7 mouse cellular contexts compared by ENCODE assay signal in genomic region chr16:55476544-55477208, GRCm38 (mm10).
DNase-seq lines count a peak whose midpoint lies in the region; ATAC-seq and TF ChIP-seq lines count a peak whose summit lies in the region.

No protein-coding gene starts in this region.

- TF ChIP-seq CTCF in kidney, adult 2 months (conservative IDR thresholded peaks at IDR 0.05; ENCODE audit: insufficient read depth, insufficient read length, low read depth, low read length) = peak; percentile 27; the same call in 1 of the 2 replicates
- peak; percentile 21; the same call in 1 of the 2 replicates for TF ChIP-seq CTCF in lung, adult 2 months (IDR thresholded peaks at IDR 0.05; ENCODE audit: insufficient read depth, low read length)

- no peak overlapping the region for H3K4me2 ChIP-seq in forebrain, embryonic 15.5 days (replicated peaks)

- peak; percentile 60 for ATAC-seq in forebrain, embryonic 15.5 days (replicated peaks)
- ATAC-seq in neutrophil, adult 5-6 weeks (ENCODE audit: extremely low read depth, insufficient number of reproducible peaks, low FRiP score, poor library complexity, severe bottlenecking) = peak; percentile 78; the same call in 1 of the 2 replicates

- no peaks in the 10 kb centered on the region for H3K36me3 ChIP-seq in forebrain, embryonic 15.5 days
- H3K36me3 ChIP-seq in kidney, adult 2 months (ENCODE audit: control insufficient read depth, insufficient read depth, low read length) = no peaks in the 10 kb centered on the region

- no peaks in the 10 kb centered on the region for H3K27me3 ChIP-seq in forebrain, embryonic 15.5 days
- no peaks in the 10 kb centered on the region for H3K27me3 ChIP-seq in kidney, adult 2 months (replicated peaks; ENCODE audit: control insufficient read depth, insufficient read depth, low read length)

- no peak overlapping the region for H3K9ac ChIP-seq in forebrain, embryonic 15.5 days (replicated peaks)

- 22% methylated on average over 17 of the region's 17 CpGs for WGBS in forebrain, embryonic 15.5 days
- 23% methylated on average over 17 of the region's 17 CpGs for WGBS in kidney, adult 2 months
- 25% methylated on average over 17 of the region's 17 CpGs for WGBS in lung, adult 2 months

- DNase-seq in thymus, postnatal 0 days (ENCODE audit: low spot score) = peak; percentile 73
- DNase-seq in thymus, postnatal 4 days = no peak
- peak; percentile 69 for DNase-seq in c-Kit-positive CD71-negative TER-119-negative erythroid progenitor cells, embryonic 14.5 days (ENCODE audit: low read depth)
- peak; percentile 72 for DNase-seq in kidney, adult 2 months
- no peak for DNase-seq in lung, adult 2 months

- no peaks in the 10 kb centered on the region for H3K9me3 ChIP-seq in forebrain, embryonic 15.5 days

- H3K27ac ChIP-seq in forebrain, embryonic 15.5 days (replicated peaks) = no peak overlapping the region
- H3K27ac ChIP-seq in kidney, adult 2 months (ENCODE audit: insufficient read depth, low read depth, low read length) = no peak overlapping the region

- no peak overlapping the region for H3K4me3 ChIP-seq in forebrain, embryonic 15.5 days
- H3K4me3 ChIP-seq in kidney, adult 2 months (ENCODE audit: insufficient read depth, low read depth, low read length) = no peak overlapping the region
- no peak overlapping the region for H3K4me3 ChIP-seq in lung, adult 2 months (replicated peaks; ENCODE audit: extremely low read depth, low read depth, low read length)

- TF ChIP-seq POLR2A in kidney, adult 2 months (IDR thresholded peaks at IDR 0.05; ENCODE audit: low read depth, low read length) = no peak
- no peak for TF ChIP-seq POLR2A in lung, adult 2 months (IDR thresholded peaks at IDR 0.05; ENCODE audit: borderline replicate concordance, extremely low read depth, low read depth, low read length)

- H3K4me1 ChIP-seq in forebrain, embryonic 15.5 days = no peaks in the 10 kb centered on the region
- H3K4me1 ChIP-seq in kidney, adult 2 months (ENCODE audit: control insufficient read depth, insufficient read depth, low read length) = peaks cover 2% of the 10 kb centered on the region; the same call in 1 of the 2 replicates
- H3K4me1 ChIP-seq in lung, adult 2 months (ENCODE audit: control insufficient read depth, insufficient read depth, low read length) = no peaks in the 10 kb centered on the region; the same call in 1 of the 2 replicates

Comparison
In these comparisons a context has a peak if more than half of its experiments do, and no peak if none do; other contexts are left out.
1. DNase-seq: peak in thymus, postnatal 0 days (single experiment), c-Kit-positive CD71-negative TER-119-negative erythroid progenitor cells, embryonic 14.5 days (single experiment) and kidney, adult 2 months (single experiment); none in thymus, postnatal 4 days (single experiment) and lung, adult 2 months (single experiment).